Mouse (Mus musculus): Measurements from ENCODE around the gene Lrrc8c.

GRCm38 (mm10) chr5:105516290-105516689 is 2.9 kb upstream of the Lrrc8c start:
- TF ChIP-seq CTCF (IDR thresholded peaks at IDR 0.05; ENCODE audit: low read depth) (no peak), EP300 (IDR thresholded peaks at IDR 0.05; ENCODE audit: low read depth) (no peak)

Measured in liver, embryonic 14.5 days (tissue).